Mouse (Mus musculus): ENCODE results near the gene Gm43302.
A peak's percentile ranks its signal among the peaks of the same experiment; 100 is the strongest.
"Not testable (repeated sequence)": the region's sequence is repeated elsewhere in the genome, so short reads cannot be mapped to it uniquely, and the experiment has no call there.

The Gm43302 gene

DNA sequence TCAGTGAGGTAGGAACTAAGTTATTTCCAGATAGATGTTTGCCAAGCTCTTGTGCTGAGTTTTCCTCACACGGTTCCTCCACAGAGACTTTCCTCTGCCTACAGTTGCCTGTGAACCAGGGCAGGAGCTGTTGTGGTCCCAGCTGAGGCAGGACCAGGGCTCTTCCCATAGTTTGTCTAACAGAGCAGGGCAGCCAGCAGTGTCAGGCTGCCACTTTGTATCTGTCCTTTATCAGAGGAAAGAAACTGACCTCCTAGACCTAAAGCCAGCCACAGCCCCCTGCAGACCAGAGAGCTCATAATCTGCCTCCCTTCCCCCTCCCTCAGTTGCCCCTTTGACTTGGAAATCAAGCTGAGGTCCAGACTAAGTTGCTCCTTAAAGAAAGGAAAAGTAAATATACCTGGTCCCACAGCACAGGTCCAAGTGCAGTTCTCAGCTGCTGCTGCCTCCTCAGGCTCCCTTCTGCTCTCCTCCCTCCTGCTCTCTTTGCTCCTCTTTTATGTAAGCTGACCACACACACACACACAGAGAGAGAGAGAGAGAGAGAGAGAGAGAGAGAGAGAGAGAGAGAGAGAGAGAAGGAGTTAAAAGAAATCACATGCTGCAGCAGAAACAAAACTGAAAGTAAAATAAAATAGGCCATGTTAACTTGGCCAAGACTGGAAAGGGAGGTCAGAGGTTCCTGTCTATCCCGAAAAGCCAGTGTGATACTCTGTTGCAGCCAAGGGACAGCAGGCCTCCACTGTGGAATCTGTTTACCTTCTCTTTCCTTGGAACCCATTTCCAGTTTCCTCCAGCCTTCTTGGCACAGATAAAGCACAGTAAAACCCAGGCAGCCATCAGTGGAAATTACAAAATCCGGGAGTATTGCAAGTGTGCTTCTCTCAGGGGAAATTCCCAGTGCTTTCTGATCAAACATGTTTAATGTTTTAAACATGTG is at the start of gene Gm43302, which contains the start of gene Gbp6:
Gene Gm43302, minus strand, starts transcription at position 470 of the 940 bp plus-strand sequence.
Gene Gbp6, minus strand, starts transcription at position 473 of the 940 bp plus-strand sequence.
- peak; percentile 62 for DNase-seq (ENCODE audit: low read depth, low spot score)

DNA sequence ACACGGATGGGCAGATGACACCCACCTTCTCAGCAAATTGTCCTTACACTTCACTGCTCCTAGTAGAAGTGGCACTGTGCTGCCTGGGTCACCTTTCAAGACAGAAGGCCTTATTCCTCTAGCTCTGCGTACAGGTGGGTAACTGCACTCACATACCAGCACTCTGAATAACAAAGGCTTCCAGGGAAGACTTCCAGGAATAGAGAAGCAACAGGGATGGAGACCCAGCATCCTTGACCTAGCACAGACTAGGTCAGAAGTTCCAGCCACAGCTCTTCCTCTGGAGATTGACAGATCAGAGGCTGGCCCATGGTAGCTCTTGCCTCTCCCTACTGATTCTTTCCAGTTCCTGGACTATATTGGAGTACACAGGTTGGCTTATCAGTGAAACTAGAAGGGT is 47.8 kb upstream of the Gm43302 start:
- DNase-seq (ENCODE audit: low read depth, low spot score): no peak

- no peak for DNase-seq (ENCODE audit: low read depth, low spot score)
Measured at GRCm38 (mm10) chr5:105322543-105322942, 29.0 kb upstream of the Gm43302 start.

- DNase-seq (ENCODE audit: low read depth, low spot score): no peak
Measured at GRCm38 (mm10) chr5:105310941-105311340, 17.4 kb upstream of the Gm43302 start.

DNA sequence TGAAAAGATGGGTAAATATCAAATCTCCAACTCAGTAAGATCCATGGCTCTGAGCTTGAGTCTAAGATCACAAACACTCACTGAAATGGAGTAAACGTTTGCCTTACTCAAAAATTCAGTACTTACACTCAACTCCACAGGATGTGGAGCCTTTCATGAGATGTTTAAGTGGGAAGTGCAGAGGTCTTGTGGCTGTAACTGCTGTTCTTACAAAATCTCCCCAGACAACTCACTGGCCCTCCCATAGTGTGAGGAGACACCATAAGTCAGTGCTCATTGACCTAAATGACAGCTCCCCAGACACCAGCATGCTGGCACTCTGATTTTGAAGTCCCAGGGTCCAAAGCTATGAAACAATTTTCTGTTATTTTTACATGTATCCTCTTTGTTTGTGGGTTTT is 15.7 kb upstream of the Gm43302 start:
- DNase-seq (ENCODE audit: low read depth, low spot score): not testable (repeated sequence)

DNA sequence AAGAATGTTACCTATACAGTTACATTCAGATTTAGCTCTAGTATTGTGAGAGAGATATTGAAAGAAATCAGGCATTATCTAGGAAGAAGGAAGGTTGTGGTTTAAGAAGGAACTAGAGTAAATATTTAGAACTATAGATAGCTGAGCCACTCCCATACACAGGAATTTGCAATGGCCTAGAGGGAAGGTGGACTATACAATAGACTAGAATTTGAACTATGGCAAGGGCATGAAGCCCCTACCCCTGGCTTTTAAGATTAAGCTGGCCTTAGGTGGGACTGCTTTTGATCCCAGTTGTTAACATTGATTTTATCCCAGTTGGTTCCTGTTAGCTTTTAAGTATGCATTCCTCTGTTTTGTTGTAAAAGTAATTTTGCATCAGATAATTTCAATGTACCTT is 13.5 kb upstream of the Gm43302 start:
- not testable (repeated sequence) for DNase-seq (ENCODE audit: low read depth, low spot score)

GRCm38 (mm10) chr5:105306159-105306581 is 12.7 kb upstream of the Gm43302 start:
- DNase-seq (ENCODE audit: low read depth, low spot score): no peak

DNA sequence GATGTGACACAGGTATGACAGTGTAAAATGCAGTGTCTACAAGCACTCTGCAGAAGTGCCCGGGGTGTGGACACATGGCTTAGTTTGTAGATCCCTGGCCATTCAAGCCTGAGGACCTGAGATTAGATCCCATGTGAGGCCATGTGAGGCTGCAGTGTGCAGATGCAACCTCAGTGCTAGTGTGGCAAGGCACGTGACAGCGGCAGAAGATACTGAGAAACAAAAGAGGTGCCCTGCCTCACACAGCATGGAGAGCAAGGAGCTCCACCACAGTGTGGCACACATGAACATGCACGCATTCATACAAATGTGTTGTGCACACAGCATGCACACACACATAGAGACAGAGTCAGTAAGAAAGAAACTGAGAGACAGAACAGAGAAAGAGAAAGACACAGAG is 12.2 kb upstream of the Gm43302 start:
- DNase-seq (ENCODE audit: low read depth, low spot score): not testable (repeated sequence)

DNA sequence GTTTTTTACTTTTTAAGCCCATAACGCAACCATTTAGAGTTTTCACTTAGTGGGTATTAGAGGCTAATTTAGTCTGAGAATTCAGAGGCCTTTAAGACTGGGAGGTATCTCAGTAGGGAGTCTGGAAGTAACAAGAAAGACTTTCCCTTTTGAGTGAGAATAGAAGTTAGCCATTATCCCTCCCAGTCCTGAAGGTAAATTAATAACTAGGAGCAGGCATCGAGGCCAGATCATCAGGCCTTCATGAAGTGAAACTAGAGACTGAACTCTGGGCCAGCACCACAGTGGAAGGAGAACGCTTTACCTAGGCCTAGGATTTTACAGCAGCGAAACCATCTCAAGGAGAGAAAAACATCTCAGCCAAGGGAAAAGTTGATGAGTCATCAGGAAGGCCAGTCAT is 8.5 kb upstream of the Gm43302 start:
- DNase-seq (ENCODE audit: low read depth, low spot score): no peak

DNA sequence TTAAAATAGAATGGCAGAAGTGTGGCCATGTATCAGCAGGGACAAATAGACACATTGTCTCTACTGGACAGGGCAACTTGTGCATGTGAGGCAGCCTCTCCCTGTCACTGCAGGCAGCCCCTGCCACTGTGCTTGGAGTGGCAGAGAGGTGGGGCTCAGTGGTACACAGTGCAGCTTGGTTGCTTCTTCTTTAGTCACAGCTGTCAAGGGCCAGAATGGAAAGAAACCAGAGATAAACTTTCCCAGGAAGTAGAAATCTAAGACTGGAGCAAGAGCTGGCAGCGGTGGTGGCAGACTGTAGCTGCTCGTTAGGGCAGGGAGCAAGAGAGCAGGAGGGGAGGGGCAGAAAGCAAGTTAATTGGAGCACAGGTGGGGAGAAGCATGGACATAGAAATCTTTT is 8.0 kb upstream of the Gm43302 start:
- peak; percentile 14 for DNase-seq (ENCODE audit: low read depth, low spot score)

GRCm38 (mm10) chr5:105295746-105296145 is 2.3 kb upstream of the Gm43302 start:
- DNase-seq (ENCODE audit: low read depth, low spot score): no peak

DNA sequence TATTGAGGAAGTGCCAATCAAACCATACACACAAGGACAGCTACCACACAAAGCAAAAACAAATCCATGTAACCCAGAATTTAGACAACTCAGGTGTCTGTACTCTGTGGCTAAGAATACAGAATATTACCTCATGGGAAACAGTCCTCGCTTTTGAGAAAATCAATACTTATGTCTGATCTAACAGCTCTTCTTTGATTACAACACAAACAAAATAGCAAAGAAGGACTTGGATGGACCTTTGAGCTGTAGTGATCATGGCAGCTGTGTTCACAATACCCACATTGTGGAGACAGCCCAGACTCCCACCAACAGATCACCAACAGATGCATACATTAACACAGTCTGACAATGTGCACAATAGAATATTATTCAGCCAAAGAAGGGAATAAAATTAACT is 1.0 kb downstream of the Gm43302 start:
- DNase-seq (ENCODE audit: low read depth, low spot score): no peak

DNA sequence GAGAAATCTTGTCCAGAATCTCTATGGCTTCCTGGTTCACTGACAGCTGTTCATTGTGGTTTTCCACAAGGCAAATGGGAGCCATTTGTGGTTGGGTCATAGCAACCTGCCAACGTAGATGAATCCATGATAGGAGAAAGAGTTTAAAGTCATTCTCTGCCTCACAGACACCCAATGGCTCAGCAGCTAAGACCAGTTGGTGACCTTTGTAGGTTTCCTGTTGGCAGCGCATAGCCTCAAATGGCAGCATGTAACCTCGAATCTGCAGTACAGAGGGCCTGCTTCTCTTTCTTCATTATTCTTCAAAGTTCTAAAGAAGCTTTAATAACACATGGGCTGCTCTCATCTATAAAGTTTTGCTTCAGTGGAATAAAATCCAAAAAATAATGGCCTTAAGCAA is 2.6 kb downstream of the Gm43302 start:
- not testable (repeated sequence) for DNase-seq (ENCODE audit: low read depth, low spot score)

DNA sequence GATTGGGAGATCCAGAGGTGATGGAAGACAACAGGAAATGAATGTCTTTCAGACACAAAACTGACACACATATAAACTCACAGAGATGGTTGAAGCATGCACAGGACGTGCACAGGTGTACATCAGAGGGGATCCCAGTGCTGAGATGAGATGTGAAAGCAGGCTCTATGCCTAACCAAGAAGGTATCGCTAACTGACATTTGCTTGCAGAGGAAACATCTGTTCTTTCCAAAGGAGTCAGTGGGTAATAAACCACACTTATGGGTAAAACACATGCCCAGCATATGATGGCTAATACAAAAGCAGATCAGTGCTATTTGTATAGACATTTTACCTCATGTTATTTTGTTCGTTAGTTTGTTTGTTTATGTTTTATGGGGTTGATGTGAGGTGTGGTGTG is 32.8 kb downstream of the Gm43302 start:
- DNase-seq (ENCODE audit: low read depth, low spot score): not testable (repeated sequence)

- DNase-seq (ENCODE audit: low read depth, low spot score): no peak
Measured at GRCm38 (mm10) chr5:105252491-105252890, 41.0 kb downstream of the Gm43302 start.

DNA sequence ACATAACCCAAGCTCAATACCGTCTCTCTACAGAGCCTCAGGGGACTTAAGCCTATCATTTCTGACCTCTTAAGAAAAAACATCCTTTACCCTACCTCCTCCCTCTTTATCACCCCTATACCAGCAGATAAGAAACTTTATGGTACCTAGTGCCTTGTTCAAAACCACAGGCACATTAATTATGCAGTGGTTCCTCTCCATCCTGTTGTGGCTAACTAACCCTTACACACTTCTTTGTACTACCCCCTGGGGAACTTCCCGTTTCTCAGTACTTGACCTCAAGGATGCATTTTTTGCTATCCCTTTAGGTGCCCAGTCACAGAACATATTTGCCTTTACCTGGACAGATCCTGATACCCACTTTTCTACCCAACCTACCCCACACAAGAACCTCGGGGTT is 48.8 kb downstream of the Gm43302 start:
- not testable (repeated sequence) for DNase-seq (ENCODE audit: low read depth, low spot score)

DNA sequence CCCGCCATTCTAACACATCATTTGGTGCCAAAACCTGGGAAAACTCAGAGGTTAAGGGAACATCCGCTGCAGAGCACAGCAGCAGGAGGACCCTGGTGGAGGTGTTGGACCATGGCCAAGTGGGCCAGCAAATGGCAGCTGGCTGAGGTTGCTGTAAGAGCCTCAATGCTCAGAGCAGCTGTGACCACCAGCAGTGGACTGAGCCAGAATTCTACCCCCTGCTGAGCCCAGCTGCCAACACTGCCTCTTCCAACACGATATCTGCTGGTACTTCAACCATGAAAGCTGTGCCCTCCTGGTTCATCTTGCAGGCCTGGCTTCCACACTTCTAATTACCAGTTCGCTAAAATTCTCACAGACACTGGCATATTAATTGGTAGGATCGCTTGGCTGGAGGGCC is 52.5 kb downstream of the Gm43302 start:
- not testable (repeated sequence) for DNase-seq (ENCODE audit: low read depth, low spot score)

DNA sequence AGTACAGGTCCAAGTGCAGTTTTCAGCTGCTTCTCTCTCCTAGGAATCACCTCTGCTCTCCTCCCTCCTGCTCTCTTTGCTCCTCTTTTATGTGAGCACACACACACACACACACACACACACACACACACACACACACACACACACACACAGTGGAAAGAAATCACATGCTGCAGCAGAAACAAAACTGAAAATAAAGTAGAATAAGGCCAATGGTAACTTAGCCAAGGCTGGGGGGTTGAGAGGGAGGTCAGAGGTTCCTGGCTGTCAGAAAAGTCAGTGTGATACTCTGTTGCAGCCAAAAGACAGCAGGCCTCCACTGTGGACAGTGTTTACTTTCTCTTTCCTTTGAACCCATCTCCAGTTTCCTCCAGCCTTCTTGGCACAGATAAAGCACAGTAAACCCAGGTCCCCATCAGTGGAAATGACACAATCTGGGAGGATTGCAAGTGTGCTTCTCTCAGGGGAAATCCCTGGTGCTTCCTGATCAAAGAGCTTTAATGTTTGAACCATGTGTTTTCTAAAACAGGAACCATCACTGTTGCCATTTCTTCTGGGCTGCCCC is 53.9 kb downstream of the Gm43302 start, which contains the start of gene Gbp10:
Gene Gbp10, minus strand, starts transcription at position 51 of the 565 bp plus-strand sequence.
- peak; percentile 52 for DNase-seq (ENCODE audit: low read depth, low spot score)

GRCm38 (mm10) chr5:105238402-105238801 is 55.1 kb downstream of the Gm43302 start:
- DNase-seq (ENCODE audit: low read depth, low spot score): not testable (repeated sequence)

DNA sequence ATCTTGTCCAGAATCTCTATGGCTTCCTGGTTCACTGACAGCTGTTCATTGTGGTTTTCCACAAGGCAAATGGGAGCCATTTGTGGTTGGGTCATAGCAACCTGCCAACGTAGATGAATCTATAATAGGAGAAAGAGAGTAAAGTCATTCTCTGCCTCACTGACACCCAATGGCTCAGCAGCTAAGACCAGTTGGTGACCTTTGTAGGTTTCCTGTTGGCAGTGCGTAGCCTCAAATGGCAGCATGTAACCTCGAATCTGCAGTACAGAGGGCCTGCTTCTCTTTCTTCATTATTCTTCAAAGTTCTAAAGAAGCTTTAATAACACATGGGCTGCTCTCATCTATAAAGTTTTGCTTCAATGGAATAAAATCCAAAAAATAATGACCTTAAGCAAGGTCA is 57.5 kb downstream of the Gm43302 start:
- not testable (repeated sequence) for DNase-seq (ENCODE audit: low read depth, low spot score)

GRCm38 (mm10) chr5:105208957-105209356 is 84.5 kb downstream of the Gm43302 start:
- DNase-seq (ENCODE audit: low read depth, low spot score): not testable (repeated sequence)

GRCm38 (mm10) chr5:105200791-105201355 is 92.6 kb downstream of the Gm43302 start:
- DNase-seq (ENCODE audit: low read depth, low spot score): not testable (repeated sequence)

Data from skeletal muscle tissue, adult 2 months (tissue).